Mouse (Mus musculus): ENCODE measurements around the gene Zfp945. TPM values are rescaled to one million over a fixed set of nuclear protein-coding genes. Genes with fewer than 3 reads are reported as not detected.
A peak's percentile ranks its signal among the peaks of the same experiment; 100 is the strongest.

The Zfp945 gene
- polyA plus RNA-seq, 1 experiment from 2014 or later = 22.7 TPM

- WGBS = 78% methylated on average over 3 of the region's 3 CpGs
- 0 out of 2 replicates have a peak, but pooled peaks cover 3% of the 10 kb centered on the region for H3K4me1 ChIP-seq (replicated peaks; ENCODE audit: control insufficient read depth, insufficient read depth, low read length)
- ATAC-seq (replicated peaks; ENCODE audit: low FRiP score, low TSS enrichment, low read depth) (no peak; the same call in 1 of the 2 replicates), DNase-seq (ENCODE audit: low spot score) (no peak)
- H3K9ac ChIP-seq (ENCODE audit: low read length) = peak overlapping the region; percentile 77; the same call in 1 of the 2 replicates
- no peaks in the 10 kb centered on the region for H3K36me3 ChIP-seq (ENCODE audit: control insufficient read depth, insufficient read depth, low read length)
- H3K27ac ChIP-seq (ENCODE audit: low read depth) = peak overlapping the region; percentile 91; the same call in 1 of the 2 replicates
- peak overlapping the region; percentile 71 for H3K4me3 ChIP-seq (ENCODE audit: low read depth, low read length)
- H3K9me3 ChIP-seq (ENCODE audit: control insufficient read depth, low read length) = no peaks in the 10 kb centered on the region
- peak overlapping the region; percentile 60 for H3K4me2 ChIP-seq (ENCODE audit: low read length)
- no peaks in the 10 kb centered on the region for H3K27me3 ChIP-seq (replicated peaks; ENCODE audit: control insufficient read depth, insufficient read depth, low read length)
Measured at GRCm38 (mm10) chr17:22818199-22818595, 48.7 kb downstream of the Zfp945 start.

DNA sequence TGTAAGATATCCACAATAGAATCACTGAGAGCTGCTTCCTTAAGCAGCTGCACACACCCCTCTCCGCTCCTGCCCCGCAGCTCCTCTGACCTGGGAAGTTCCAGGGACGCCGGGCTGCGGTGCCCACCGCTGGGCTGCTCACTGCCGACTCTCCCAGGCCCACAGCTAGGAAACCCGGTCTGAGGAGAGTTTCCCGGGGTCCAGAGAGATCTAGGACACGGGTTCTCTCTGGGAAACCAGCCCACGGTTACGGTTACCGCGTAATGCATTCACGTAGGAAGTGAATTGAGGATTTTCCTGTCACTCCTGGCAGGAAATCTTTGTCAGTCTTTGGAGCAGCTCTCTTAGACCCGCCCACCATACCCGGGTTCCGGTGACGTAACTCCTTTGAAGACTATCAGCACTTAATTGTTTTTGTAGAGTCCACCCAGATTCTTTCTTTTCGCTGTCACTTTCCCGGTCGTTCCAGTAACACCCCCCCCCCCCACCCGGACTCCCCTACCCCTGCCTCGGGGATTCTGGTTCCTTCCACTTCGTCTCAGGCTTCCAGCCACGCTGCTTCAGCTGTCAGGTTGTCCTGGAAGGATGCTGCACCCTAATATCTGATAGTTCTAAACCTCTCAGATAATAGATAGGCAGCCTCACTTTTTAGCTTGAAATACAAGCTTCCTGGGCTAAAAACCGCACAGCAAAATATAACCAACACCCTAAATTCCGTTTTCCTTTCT is 49.3 kb downstream of the Zfp945 start:
- H3K9ac ChIP-seq (ENCODE audit: low read length) = peak overlapping the region; percentile 77
- 0 out of 2 replicates have a peak, but pooled peaks cover 3% of the 10 kb centered on the region for H3K4me1 ChIP-seq (replicated peaks; ENCODE audit: control insufficient read depth, insufficient read depth, low read length)
- peak; percentile 94 for ATAC-seq (replicated peaks; ENCODE audit: low FRiP score, low TSS enrichment, low read depth)
- WGBS = 1% methylated on average over 28 of the region's 28 CpGs
- no peaks in the 10 kb centered on the region for H3K27me3 ChIP-seq (replicated peaks; ENCODE audit: control insufficient read depth, insufficient read depth, low read length)
- no peaks in the 10 kb centered on the region for H3K9me3 ChIP-seq (ENCODE audit: control insufficient read depth, low read length)
- peak; percentile 85 for DNase-seq (ENCODE audit: low spot score)
- peak overlapping the region; percentile 91 for H3K27ac ChIP-seq (ENCODE audit: low read depth)
- peak overlapping the region; percentile 71 for H3K4me3 ChIP-seq (ENCODE audit: low read depth, low read length)
- H3K36me3 ChIP-seq (ENCODE audit: control insufficient read depth, insufficient read depth, low read length) = no peaks in the 10 kb centered on the region
- peak overlapping the region; percentile 60 for H3K4me2 ChIP-seq (ENCODE audit: low read length)

DNA sequence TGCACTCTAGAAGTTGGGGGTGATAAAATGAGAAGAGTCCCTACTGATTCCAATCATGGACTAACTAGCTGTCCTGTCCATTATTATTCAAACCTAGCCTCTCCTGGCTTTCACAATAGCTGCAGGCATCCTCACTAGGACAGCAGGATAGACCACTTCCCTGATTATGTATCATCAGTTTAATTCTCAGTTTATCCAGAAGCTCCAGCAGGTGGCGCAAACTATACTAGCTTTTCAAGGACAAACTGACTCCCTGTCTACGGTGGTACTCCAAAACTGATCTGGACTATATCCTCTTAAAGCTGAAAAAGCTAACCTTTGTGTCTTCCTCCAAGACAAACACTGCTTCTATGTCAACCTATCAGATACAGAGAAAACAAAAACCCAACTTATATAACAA is 67.2 kb downstream of the Zfp945 start:
- no peak overlapping the region for H3K9ac ChIP-seq (ENCODE audit: low read length)
- H3K4me3 ChIP-seq (ENCODE audit: low read depth, low read length) = no peak overlapping the region
- ATAC-seq (replicated peaks; ENCODE audit: low FRiP score, low TSS enrichment, low read depth) (no peak), DNase-seq (ENCODE audit: low spot score) (no peak)
- no peaks in the 10 kb centered on the region for H3K27me3 ChIP-seq (replicated peaks; ENCODE audit: control insufficient read depth, insufficient read depth, low read length)
- no peaks in the 10 kb centered on the region for H3K4me1 ChIP-seq (replicated peaks; ENCODE audit: control insufficient read depth, insufficient read depth, low read length)
- H3K27ac ChIP-seq (ENCODE audit: low read depth) = no peak overlapping the region
- H3K9me3 ChIP-seq (ENCODE audit: control insufficient read depth, low read length) = no peaks in the 10 kb centered on the region
- WGBS = 72% methylated on average over 2 of the region's 2 CpGs
- no peaks in the 10 kb centered on the region for H3K36me3 ChIP-seq (ENCODE audit: control insufficient read depth, insufficient read depth, low read length)
- H3K4me2 ChIP-seq (ENCODE audit: low read length) = no peak overlapping the region

Other genes with a start within 250 kb of the Zfp945 start
- gene Vmn2r113, start 75.8 kb upstream of the Zfp945 start, polyA plus RNA-seq (2014; fragmentation: Nextera tagmentation; extraction: Ambion mirVana) = not detected in 2 replicates
- not detected in 2 replicates for gene Vmn2r-ps130, start 194.0 kb upstream of the Zfp945 start, polyA plus RNA-seq (2014; fragmentation: Nextera tagmentation; extraction: Ambion mirVana)

All from intestine, embryonic 14.5 days (tissue).